Mouse (Mus musculus) heart, embryonic 14.5 days (tissue): Measurements from ENCODE around the gene 4930469K13Rik. TPM values are rescaled to one million over a fixed set of nuclear protein-coding genes. Genes with fewer than 3 reads are reported as not detected.

Experiments
- ATAC-seq: fragments of 200-750 bp; cut with Nextera tagmentation; 2 replicates; pipeline ENCODE4 v1.8.0; 2017; ENCODE audit warnings: low read depth, moderate TSS enrichment; ENCODE audit not compliant: insufficient number of reproducible peaks, insufficient read depth, low FRiP score
- H3K27ac ChIP-seq, 2 experiments: fragments of 200-500 bp in 1 of 2; fragments of 300-500 bp in 1 of 2; sonication (generic) in 1 of 2; replicated peaks in 1 of 2; 2 replicates each; pipeline ENCODE4 v1.5.1; 2012 to 2014; ENCODE audit warnings: low read depth in 2 of 2, low read length in 2 of 2, control low read depth in 1 of 2, mild to moderate bottlenecking in 1 of 2, mixed read lengths in 1 of 2; ENCODE audit not compliant: control insufficient read depth in 1 of 2, insufficient read depth in 1 of 2
- H3K27me3 ChIP-seq: fragments of 300-500 bp; sonication (generic); 2 replicates; pipeline ENCODE4 v1.6.1; 2014; ENCODE audit warnings: mild to moderate bottlenecking, low read length, control low read depth; ENCODE audit not compliant: control insufficient read depth, insufficient read depth
- H3K36me3 ChIP-seq: fragments of 300-500 bp; sonication (generic); 2 replicates; pipeline ENCODE4 v1.6.1; 2014; ENCODE audit warnings: mild to moderate bottlenecking, control low read depth, low read length, mixed read lengths; ENCODE audit not compliant: control insufficient read depth, insufficient read depth
- H3K4me1 ChIP-seq, 2 experiments: fragments of 200-500 bp in 1 of 2; fragments of 300-500 bp in 1 of 2; sonication (generic) in 1 of 2; 2 replicates each; pipeline ENCODE4 v1.6.1; 2012 to 2014; ENCODE audit warnings: low read length in 2 of 2, control low read depth in 1 of 2, mixed read lengths in 1 of 2; ENCODE audit not compliant: control insufficient read depth in 2 of 2, insufficient read depth in 2 of 2
- H3K4me2 ChIP-seq: fragments of 300-500 bp; sonication (generic); 2 replicates; pipeline ENCODE4 v1.6.1; 2014; ENCODE audit warnings: mild to moderate bottlenecking, low read length
- H3K4me3 ChIP-seq, 2 experiments: fragments of 200-500 bp in 1 of 2; fragments of 300-500 bp in 1 of 2; sonication (generic) in 1 of 2; 2 replicates each; pipeline ENCODE4 v1.5.1; 2012 to 2014; ENCODE audit warnings: low read length in 2 of 2, mild to moderate bottlenecking in 2 of 2, control low read depth in 1 of 2, low read depth in 1 of 2, moderate library complexity in 1 of 2; ENCODE audit not compliant: control insufficient read depth in 1 of 2, insufficient read depth in 1 of 2
- H3K9ac ChIP-seq: fragments of 300-500 bp; sonication (generic); 2 replicates; pipeline ENCODE4 v1.6.1; 2014; ENCODE audit warnings: mild to moderate bottlenecking, low read length
- H3K9me3 ChIP-seq: fragments of 300-500 bp; sonication (generic); 2 replicates; pipeline ENCODE4 v1.6.1; 2016; ENCODE audit warnings: low read length, control low read depth; ENCODE audit not compliant: control insufficient read depth
- WGBS: fragments of 180-500 bp; shearing (Covaris S2); extraction: QIAGEN DNeasy Blood & Tissue Kit; methylation state at CpG from one replicate; pipeline ENCODE4 v1.1.7; 2014; 5-methylcytosine and 5-hydroxymethylcytosine counted together
- polyA plus RNA-seq: library from polyadenylated mRNA; unstranded; fragments of >200 nt; fragmentation: Nextera tagmentation; extraction: Ambion mirVana; gene quantifications from 2 replicates; pipeline ENCODE4 v1.2.1, GENCODE M21; 2014

Gene 4930469K13Rik
- polyA plus RNA-seq, 1 experiment from 2014 or later, result not detected

GRCm38 (mm10) chr11:34063257-34063656 is 35.1 kb downstream of the 4930469K13Rik start:
- Histone ChIP-seq H3K9me3 (0 out of 2 replicates have a peak, but pooled peaks cover 3% of the 10 kb centered on the region), H3K4me1 (peaks cover 0 to 5% of the 10 kb centered on the region in 2 experiments; a peak in 1 of 4 replicates), H3K4me2 (no peak overlapping the region), H3K4me3 (no peak overlapping the region), H3K27ac (no peak overlapping the region), H3K36me3 (no peaks in the 10 kb centered on the region), H3K27me3 (no peaks in the 10 kb centered on the region), H3K9ac (no peak overlapping the region)
- WGBS, result 49% methylated on average over 2 of the region's 2 CpGs
- ATAC-seq, result no peak

- no peaks in the 10 kb centered on the region for H3K27me3 ChIP-seq
- H3K4me2 ChIP-seq, result no peak overlapping the region
- 0 out of 2 replicates have a peak, but pooled peaks cover 3% of the 10 kb centered on the region for H3K9me3 ChIP-seq
- 9% methylated on average over 6 of the region's 6 CpGs for WGBS
- no peaks in the 10 kb centered on the region for H3K36me3 ChIP-seq
- H3K9ac ChIP-seq, result no peak overlapping the region
- peaks cover 0 to 5% of the 10 kb centered on the region in 2 experiments; a peak in 1 of 4 replicates for H3K4me1 ChIP-seq
- H3K27ac ChIP-seq, result no peak overlapping the region
- ATAC-seq, result no peak
- H3K4me3 ChIP-seq, result no peak overlapping the region
Observed at GRCm38 (mm10) chr11:34061740-34062139, 36.6 kb downstream of the 4930469K13Rik start.

DNA sequence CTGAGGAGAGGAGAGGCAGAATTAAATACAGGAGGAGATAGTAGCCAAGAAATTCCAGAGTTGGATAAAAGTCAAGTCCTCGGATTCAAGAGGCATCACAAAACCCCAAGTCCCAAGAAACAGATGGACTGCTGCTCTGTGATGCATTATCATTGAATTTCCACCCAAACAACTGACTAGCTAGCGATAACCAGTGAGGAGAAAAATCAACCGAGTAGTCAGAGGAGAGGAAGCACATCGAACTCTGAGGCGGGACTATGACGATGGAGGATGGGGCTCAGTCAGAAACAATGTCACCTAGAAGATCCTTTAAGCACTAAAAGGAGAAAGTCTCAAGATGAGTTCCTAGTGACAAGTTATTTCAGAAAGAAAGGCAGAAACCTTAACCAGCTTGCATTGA is 39.4 kb downstream of the 4930469K13Rik start:
- Histone ChIP-seq H3K27me3 (no peaks in the 10 kb centered on the region), H3K4me2 (no peak overlapping the region), H3K27ac (no peak overlapping the region), H3K4me1 (peaks cover 0 to 2% of the 10 kb centered on the region in 2 experiments; a peak in 1 of 4 replicates), H3K36me3 (no peaks in the 10 kb centered on the region), H3K9ac (no peak overlapping the region), H3K9me3 (no peaks in the 10 kb centered on the region), H3K4me3 (no peak overlapping the region)
- 82% methylated on average over 6 of the region's 6 CpGs for WGBS
- no peak for ATAC-seq

DNA sequence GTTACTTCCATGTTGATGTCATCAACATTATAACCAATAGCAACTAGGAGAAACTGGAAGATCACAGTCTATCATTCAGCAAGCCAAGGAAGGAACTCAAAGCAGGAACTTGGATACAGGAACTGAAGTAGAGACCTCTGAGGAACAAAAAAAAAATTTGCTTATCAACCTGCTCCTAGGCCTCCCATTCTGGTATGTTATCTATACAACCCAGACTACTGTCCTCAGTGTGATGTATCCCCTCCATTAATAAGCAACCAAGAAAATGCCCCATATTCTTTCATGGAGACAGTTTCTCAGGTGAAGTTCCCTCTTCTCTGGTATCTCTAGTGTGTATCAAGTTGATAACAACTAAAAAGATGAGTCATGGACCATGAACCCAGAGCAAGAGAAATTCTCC is 40.0 kb downstream of the 4930469K13Rik start:
- Histone ChIP-seq H3K9ac (no peak overlapping the region), H3K27ac (no peak overlapping the region), H3K27me3 (no peaks in the 10 kb centered on the region), H3K4me3 (no peak overlapping the region), H3K4me1 (peaks cover 0 to 2% of the 10 kb centered on the region in 2 experiments; a peak in 1 of 4 replicates), H3K4me2 (no peak overlapping the region), H3K36me3 (no peaks in the 10 kb centered on the region), H3K9me3 (no peaks in the 10 kb centered on the region)
- no peak for ATAC-seq

DNA sequence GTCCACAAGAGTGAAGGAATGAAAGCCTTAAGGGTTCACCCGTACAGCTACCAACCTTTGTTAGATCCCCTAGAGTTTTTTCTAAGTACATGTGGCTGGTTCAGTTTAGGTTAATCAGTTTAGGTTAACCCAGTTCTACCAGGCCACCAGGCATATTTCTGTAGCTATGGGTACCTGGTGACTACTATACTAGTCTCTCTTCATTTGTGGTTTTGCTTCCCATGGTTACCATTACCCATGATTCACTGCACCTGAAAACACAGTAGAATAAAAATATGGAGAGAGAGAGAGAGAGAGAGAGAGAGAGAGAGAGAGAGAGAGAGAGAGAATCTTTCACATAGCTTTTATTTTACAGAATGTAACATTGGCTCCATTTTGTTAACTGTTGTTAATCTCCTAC is 41.6 kb downstream of the 4930469K13Rik start:
- Histone ChIP-seq H3K4me3 (no peak overlapping the region), H3K27me3 (no peaks in the 10 kb centered on the region), H3K9ac (no peak overlapping the region), H3K27ac (no peak overlapping the region), H3K36me3 (no peaks in the 10 kb centered on the region), H3K4me1 (peaks cover 0 to 2% of the 10 kb centered on the region in 2 experiments; a peak in 1 of 4 replicates), H3K9me3 (no peaks in the 10 kb centered on the region), H3K4me2 (no peak overlapping the region)
- ATAC-seq, result no peak
- 76% methylated on average over 1 of the region's 1 CpGs for WGBS

GRCm38 (mm10) chr11:34054031-34054727 is 44.2 kb downstream of the 4930469K13Rik start:
- 74% methylated on average over 7 of the region's 7 CpGs for WGBS
- no peaks in the 10 kb centered on the region for H3K4me1 ChIP-seq
- H3K36me3 ChIP-seq, result no peaks in the 10 kb centered on the region
- no peak overlapping the region for H3K9ac ChIP-seq
- no peaks in the 10 kb centered on the region for H3K27me3 ChIP-seq
- no peak overlapping the region for H3K4me2 ChIP-seq
- ATAC-seq, result no peak
- no peak overlapping the region for H3K27ac ChIP-seq
- H3K4me3 ChIP-seq, result no peak overlapping the region
- no peaks in the 10 kb centered on the region for H3K9me3 ChIP-seq

GRCm38 (mm10) chr11:34053031-34053818 is 45.1 kb downstream of the 4930469K13Rik start:
- Histone ChIP-seq H3K4me1 (no peaks in the 10 kb centered on the region), H3K27ac (no peak overlapping the region), H3K27me3 (no peaks in the 10 kb centered on the region), H3K9ac (no peak overlapping the region), H3K36me3 (no peaks in the 10 kb centered on the region), H3K4me2 (no peak overlapping the region), H3K9me3 (no peaks in the 10 kb centered on the region), H3K4me3 (no peak overlapping the region)
- WGBS, result 71% methylated on average over 6 of the region's 6 CpGs
- ATAC-seq, result no peak
